Mouse (Mus musculus): ENCODE data around the gene Atg4d.
"Not testable (repeated sequence)": the region's sequence is repeated elsewhere in the genome, so short reads cannot be mapped to it uniquely, and the experiment has no call there.

The Atg4d gene

DNA sequence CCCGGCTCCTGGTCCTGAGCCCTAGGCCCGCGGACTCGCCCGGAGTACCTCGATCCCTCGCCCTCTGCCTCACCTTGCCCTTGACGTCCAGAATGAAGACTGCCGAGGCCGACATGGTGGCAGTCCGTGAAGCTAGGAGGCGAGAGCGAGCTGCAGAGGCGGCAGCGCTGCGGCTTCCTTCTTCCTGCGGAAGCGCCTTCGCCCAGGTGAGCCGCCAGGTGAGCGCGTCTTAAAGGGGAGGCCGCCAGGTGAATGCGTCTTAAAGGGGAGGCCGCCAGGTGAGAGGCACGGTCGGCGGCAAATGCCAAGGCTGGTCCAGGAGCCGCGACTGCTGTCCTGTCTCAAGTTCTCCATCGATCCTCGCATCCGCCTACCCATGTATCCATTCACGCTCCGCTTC lies 47.0 kb downstream of the Atg4d start, which contains the start of gene Ap1m2:
Ap1m2 (minus strand) TSS at position 204 of the 400 bp plus-strand sequence.
- DNase-seq (ENCODE audit: low spot score in 2 of 2), result peak; percentile 49 to 68

DNA sequence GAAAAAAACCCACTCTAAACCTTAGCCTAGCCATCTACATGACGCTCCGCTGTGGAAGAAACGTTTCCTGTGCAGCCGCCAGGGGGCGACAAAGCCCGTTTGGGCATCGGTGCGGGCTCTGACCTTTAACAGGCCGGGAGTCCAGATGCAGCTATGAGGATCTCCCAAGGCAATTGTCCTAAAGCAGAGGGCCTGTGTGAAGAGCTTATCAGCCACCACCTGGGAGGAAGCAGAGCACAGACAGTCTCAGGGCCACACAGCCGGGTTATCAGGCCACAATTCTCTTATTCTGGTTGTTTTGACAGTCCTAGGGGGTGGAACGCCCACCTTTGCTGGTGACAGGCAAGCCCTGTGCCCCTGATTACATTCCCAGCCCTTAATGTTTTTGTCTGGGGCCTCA lies 48.3 kb downstream of the Atg4d start:
- DNase-seq (ENCODE audit: low spot score in 2 of 2), result peak; percentile 80 to 93

DNA sequence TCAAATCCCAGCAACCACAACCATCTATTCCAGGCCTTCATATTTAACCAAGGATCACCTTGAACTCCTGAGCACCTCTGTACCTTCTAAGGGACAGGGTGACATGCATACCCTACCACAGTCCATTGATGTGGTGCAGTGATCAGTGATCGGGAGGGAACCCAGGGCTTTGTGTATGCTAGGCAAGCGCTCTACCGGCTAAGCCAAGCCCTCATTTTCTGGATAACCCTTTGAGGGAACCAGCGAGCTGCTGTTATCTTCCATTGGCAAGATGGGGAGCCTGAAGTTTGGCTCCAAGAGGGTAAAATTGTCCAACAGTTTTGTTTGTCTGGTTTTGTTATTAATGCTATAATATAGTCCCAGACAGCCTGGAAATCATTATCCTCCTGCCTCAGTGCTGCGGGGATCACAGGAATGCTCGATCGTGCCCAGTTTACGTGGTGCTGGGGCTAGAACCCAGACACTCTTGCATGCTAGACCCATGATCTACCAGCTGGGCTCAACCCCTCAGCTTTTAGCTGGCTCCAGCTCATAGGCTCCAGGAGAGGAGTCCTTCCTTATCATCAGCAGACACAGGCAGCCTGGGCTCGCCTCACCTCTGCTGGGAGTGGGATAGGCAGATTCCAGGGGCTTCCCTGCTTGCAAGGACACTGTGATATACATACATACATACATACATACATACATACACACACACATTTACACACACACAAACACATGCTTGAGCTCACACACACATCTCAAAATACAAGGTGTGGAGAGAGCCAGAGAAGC lies 49.5 kb downstream of the Atg4d start:
- no peak for DNase-seq (ENCODE audit: low spot score in 2 of 2)

DNA sequence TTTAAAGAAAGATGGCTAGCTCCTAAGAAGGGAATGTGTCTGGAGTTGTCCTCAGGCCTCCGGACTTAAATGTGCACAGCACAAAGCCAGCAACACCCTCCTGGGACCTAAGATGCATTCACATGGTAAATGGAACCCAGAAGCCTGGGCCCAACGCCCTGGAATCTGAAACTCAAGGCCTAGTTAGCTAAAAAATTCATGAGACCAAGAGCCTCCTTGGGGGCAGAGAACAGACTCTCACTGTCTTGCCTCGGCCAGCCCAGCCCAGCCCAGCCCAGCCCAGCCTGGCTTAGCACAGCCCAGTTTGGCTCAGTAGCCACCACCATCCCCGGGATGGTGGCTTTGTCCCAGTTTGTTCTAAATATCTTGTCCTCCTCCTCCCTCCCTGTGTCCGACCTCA lies 50.3 kb downstream of the Atg4d start:
- no peak for DNase-seq (ENCODE audit: low spot score in 2 of 2)

DNA sequence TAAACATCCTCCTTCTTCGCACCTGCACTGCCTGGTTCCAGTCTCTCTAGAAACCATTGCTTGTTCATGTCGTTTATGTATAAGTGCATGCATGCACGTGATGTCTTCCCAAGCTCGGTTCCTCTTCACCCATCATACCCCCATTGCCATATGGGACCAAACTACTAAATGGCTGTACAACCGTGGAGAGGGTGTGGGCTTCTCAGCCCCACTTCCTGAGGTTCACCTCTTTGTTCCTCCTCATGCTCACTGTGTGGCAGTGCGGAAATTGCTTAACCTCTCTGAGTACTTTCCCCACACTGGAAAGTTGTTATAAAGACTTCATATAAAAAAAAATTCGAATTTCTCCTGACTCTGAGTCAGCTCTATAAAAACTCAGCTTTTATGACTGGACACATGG lies 51.6 kb downstream of the Atg4d start:
- DNase-seq (ENCODE audit: low spot score in 2 of 2), result no peak

DNA sequence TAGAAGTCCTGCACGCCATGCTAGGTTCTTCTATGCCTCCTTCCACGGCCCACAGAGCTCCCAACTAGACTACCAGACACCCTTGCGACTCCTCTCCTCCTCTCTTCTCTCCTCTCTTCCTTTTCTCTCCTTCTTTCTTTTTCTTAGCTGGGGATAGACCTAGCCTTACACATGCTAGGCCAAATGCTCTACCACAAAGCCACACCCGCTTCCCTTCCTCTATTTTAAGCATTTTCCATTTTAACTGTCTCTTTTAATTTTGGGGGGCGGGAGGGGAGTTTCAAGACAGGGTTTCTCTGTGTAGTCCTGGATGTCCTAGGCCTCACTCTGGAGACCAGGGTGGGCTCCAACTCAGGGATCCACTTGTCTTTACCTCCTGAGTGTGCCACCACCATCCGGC lies 53.7 kb downstream of the Atg4d start:
- DNase-seq (ENCODE audit: low spot score in 2 of 2), result no peak

DNA sequence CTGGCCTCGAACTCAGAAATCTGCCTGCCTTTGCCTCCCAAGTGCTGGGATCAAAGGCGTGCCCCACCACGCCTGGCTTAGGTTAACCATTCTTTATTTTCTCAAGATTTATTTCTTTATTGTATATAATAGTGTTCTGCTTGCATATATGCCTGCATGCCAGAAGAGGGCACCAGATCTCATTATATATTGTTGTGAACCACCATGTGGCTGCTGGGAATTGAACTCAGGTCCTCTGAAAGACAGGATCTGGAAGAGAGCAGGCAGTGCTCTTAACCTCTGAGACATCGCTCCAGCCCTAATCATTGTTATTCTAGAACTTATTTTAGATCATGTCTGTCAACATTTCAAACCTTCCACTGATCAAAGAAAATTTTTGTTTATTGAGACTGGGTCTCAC lies 54.4 kb downstream of the Atg4d start:
- DNase-seq (ENCODE audit: low spot score in 2 of 2), result no peak

DNA sequence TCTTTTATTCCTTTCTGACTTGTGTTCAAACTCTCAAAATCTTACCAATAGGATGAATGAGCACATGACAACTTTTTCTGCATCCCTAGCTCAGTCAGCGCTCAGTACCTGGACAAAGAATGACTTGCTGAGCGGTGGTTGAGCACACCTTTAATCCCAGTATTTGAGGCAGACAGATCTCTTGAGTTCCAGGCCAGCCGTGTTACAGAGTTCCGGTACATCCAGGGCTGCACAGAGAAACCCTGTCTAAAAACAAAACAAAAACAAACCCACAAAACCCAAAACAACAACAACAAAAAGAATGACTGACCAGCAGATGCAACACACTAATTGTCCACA lies 55.2 kb downstream of the Atg4d start:
- DNase-seq (ENCODE audit: low spot score in 2 of 2), result no peak

DNA sequence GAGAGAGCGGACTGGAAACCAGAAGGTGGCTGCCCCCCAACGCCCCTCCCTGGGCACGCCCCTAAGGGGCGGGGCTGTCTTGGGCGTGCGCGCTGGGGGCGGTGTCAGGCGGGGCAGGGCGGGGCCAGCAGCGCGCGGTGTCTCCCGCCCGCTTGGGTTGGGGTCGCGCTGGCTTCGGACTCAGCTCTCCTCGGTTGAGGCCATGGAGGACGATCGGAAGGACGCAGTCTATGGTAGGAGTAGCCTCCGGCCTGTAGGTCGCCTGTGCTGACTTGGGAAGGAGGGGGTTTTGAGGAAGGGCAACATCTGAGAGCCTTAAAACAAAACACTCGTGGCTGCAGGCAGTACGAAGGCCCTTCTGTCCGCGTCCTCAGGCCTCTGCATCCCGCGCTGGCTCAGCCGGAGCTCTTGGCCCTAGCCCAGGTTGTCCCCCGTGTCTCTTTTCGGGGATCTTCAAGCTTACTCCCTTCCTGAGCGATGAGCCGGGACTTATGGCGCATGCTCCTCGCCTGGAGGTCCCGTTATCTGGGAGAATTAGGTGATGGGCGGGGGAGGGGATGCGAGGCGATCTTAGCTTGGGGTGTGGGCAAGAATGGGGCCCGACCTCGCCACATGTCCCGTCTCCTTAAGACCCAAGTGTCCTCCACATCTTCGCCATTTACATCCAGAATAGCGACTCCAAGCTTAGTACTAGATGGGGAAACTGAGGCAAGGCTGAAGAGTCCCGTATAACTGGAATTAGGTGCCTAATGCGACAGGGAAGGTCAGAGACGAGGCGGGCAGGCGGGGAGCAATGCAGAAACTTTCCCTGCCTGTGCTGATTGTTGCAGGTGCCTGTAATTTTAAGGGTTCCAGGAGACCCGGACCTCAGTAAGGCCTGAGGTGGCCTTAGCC lies 55.8 kb downstream of the Atg4d start, which contains the start of gene Slc44a2:
Slc44a2 (plus strand) TSS at position 80 of the 894 bp plus-strand sequence.
- DNase-seq (ENCODE audit: low spot score in 2 of 2), result peak; percentile 80 to 84

DNA sequence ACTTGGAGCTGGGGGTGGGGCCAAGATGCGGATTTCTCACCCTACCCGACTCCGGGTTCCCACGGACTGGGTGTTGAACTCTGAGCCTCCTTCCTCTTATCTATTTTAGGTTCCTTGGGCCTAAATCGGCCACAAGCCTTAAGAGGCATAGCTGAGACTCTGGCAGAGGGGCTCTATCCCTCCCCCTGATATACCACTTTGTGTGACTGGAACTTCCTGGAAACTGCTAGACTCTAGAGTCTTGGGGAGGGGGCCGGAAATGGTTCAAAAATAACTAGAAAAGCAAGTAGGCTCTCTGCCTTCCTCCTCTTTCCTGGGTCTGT lies 56.4 kb downstream of the Atg4d start:
- no peak for DNase-seq (ENCODE audit: low spot score in 2 of 2)

DNA sequence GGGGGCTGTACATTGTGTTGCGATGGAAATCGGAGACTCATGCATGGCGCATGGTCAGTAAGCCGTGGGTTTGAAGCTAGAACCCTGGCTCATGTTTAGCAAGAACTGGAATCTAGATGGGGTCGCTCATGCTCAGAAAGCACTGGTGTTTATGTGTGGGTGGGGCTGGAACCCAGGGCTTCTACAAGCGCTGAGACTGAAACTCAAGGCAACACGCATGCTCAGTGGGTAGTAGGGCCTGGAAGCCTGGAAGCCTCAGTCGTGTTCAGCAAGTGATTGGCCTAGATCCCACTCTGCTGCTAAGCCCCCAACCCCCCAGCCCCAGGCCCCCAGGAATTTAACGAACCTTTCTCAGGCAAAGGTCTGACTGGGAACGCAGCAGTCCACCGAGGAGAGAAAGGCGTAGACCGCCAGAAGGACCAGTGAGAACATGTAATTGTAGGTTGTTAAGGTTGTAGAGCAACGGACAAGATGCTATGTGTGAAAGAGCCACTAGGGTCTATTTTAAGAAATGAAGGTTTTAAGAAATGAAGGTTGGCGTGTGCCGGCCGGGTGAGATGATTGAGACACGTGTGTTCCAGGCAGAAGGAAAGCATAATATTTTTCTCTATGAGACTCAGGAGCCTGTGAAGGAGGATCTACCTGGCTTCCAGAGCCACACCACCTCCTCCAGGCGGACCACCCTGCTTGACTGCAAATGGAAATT lies 57.3 kb downstream of the Atg4d start:
- no peak for DNase-seq (ENCODE audit: low spot score in 2 of 2)

DNA sequence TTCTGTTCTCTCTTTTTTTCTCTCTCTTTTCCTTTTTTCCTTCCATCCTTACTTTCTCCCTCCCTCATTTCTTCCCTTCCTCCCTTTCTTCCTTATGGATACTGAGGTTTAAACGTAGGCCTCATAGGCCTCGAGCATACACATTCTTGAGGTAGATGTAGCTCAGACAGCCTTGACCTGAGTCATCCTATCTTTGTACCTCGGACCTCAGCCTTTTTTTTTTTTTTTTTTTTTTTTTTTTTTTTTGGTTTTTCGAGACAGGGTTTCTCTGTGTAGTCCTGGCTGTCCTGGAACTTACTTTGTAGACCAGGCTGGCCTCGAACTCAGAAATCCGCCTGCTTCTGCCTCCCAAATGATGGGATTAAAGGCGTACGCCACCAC lies 57.8 kb downstream of the Atg4d start:
- not testable (repeated sequence) for DNase-seq (ENCODE audit: low spot score in 2 of 2)

DNA sequence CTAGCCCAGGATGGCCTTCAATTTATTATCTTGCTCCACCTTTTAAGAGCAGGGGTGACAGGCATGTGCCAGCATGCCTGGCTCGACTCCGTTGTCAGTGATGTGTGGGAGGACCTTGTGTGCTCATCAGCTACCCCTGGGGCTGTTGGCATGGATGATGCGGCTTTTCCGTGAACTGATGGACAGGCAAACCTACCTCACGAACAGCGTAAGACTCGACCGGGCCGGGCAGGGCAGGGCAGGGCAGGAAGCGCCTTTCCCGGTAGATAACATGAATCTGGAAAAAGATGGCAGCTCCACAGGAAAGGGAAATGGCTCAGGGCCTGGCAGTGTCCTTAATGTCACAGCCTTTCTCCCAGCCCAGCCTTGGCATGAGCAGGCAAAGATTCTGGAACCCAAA lies 59.2 kb downstream of the Atg4d start:
- no peak for DNase-seq (ENCODE audit: low spot score in 2 of 2)

All from urinary bladder, postnatal 4 days (tissue).